Comparison of ENCODE assay signal across 23 mouse cellular contexts in genomic region chr13:34226940-34227339, GRCm38 (mm10).
DNase-seq lines count a peak whose midpoint lies in the region; ATAC-seq lines count a peak whose summit lies in the region.
"Had no signal": no experiment of that assay in that cellular context is flagged by ENCODE, and none has a peak within 500 bp of the region (broad histone marks: within the 10 kb centered on the region; RNA-seq: fewer than 3 reads in every experiment).

No protein-coding gene starts in this region.

- H3K27ac ChIP-seq in hindbrain, embryonic 10.5 days, result 0 out of 2 replicates have a peak overlapping the region, but pooled peaks have one; percentile 35
- no peak overlapping the region for H3K27ac ChIP-seq in hindbrain, embryonic 12.5 days
- no peak overlapping the region for H3K27ac ChIP-seq in neural tube, embryonic 13.5 days (replicated peaks)
- H3K27ac ChIP-seq in forebrain, embryonic 14.5 days (ENCODE audit: low read depth, low read length), result no peak overlapping the region
- H3K27ac ChIP-seq: embryonic facial prominence, embryonic 15.5 days; heart, embryonic 10.5 days; hindbrain, postnatal 0 days had no signal

- no peak overlapping the region for H3K4me3 ChIP-seq in hindbrain, embryonic 10.5 days
- no peak overlapping the region for H3K4me3 ChIP-seq in hindbrain, embryonic 12.5 days
- no peak overlapping the region for H3K4me3 ChIP-seq in neural tube, embryonic 13.5 days
- H3K4me3 ChIP-seq in forebrain, embryonic 14.5 days (ENCODE audit: low read depth, low read length), result no peak overlapping the region
- H3K4me3 ChIP-seq: embryonic facial prominence, embryonic 15.5 days; erythroblast, embryonic 14.5 days; heart, embryonic 10.5 days had no signal

- H3K4me2 ChIP-seq in hindbrain, embryonic 12.5 days (replicated peaks), result no peak overlapping the region
- no peak overlapping the region for H3K4me2 ChIP-seq in neural tube, embryonic 13.5 days
- no peak overlapping the region for H3K4me2 ChIP-seq in forebrain, embryonic 14.5 days (ENCODE audit: low read length)
- H3K4me2 ChIP-seq: embryonic facial prominence, embryonic 15.5 days had no signal

- no peaks in the 10 kb centered on the region for H3K9me3 ChIP-seq in hindbrain, embryonic 10.5 days
- no peaks in the 10 kb centered on the region for H3K9me3 ChIP-seq in hindbrain, embryonic 12.5 days (replicated peaks)
- no peaks in the 10 kb centered on the region for H3K9me3 ChIP-seq in neural tube, embryonic 13.5 days
- no peaks in the 10 kb centered on the region for H3K9me3 ChIP-seq in forebrain, embryonic 14.5 days (replicated peaks; ENCODE audit: control insufficient read depth, low read length)
- H3K9me3 ChIP-seq: embryonic facial prominence, embryonic 15.5 days; heart, embryonic 10.5 days had no signal

- ATAC-seq in hindbrain, embryonic 12.5 days (ENCODE audit: low FRiP score), result no peak
- ATAC-seq in neural tube, embryonic 13.5 days (ENCODE audit: low read depth), result 0 out of 2 replicates have a peak, but pooled peaks have one; percentile 24
- ATAC-seq in forebrain, embryonic 14.5 days, result peak; percentile 67; the same call in 1 of the 2 replicates
- ATAC-seq: hindbrain, postnatal 0 days; Patski had no signal

- 0% methylated on average over 1 of the region's 1 CpGs for WGBS in hindbrain, embryonic 10.5 days
- WGBS in hindbrain, embryonic 12.5 days, result 14% methylated on average over 1 of the region's 1 CpGs
- 30% methylated on average over 1 of the region's 1 CpGs for WGBS in neural tube, embryonic 13.5 days
- WGBS in forebrain, embryonic 14.5 days, result 0% methylated on average over 1 of the region's 1 CpGs

- H3K9ac ChIP-seq in hindbrain, embryonic 12.5 days, result no peak overlapping the region
- H3K9ac ChIP-seq in neural tube, embryonic 13.5 days, result 0 out of 2 replicates have a peak overlapping the region, but pooled peaks have one; percentile 31
- no peak overlapping the region for H3K9ac ChIP-seq in forebrain, embryonic 14.5 days (ENCODE audit: low read length)
- H3K9ac ChIP-seq: embryonic facial prominence, embryonic 15.5 days had no signal

- 0 out of 2 replicates have a peak, but pooled peaks cover under 1% of the 10 kb centered on the region for H3K36me3 ChIP-seq in hindbrain, embryonic 10.5 days
- H3K36me3 ChIP-seq in hindbrain, embryonic 12.5 days, result no peaks in the 10 kb centered on the region
- peaks cover under 1% of the 10 kb centered on the region; the same call in 1 of the 2 replicates for H3K36me3 ChIP-seq in neural tube, embryonic 13.5 days
- no peaks in the 10 kb centered on the region for H3K36me3 ChIP-seq in forebrain, embryonic 14.5 days (ENCODE audit: control insufficient read depth, insufficient read depth, low read length)
- H3K36me3 ChIP-seq: embryonic facial prominence, embryonic 15.5 days had no signal

- no peaks in the 10 kb centered on the region for H3K27me3 ChIP-seq in hindbrain, embryonic 10.5 days (ENCODE audit: insufficient read depth, poor library complexity, severe bottlenecking)
- no peaks in the 10 kb centered on the region for H3K27me3 ChIP-seq in hindbrain, embryonic 12.5 days
- no peaks in the 10 kb centered on the region for H3K27me3 ChIP-seq in neural tube, embryonic 13.5 days
- no peaks in the 10 kb centered on the region for H3K27me3 ChIP-seq in forebrain, embryonic 14.5 days (replicated peaks; ENCODE audit: control insufficient read depth, insufficient read depth, low read length)
- H3K27me3 ChIP-seq: CH12.LX; embryonic facial prominence, embryonic 15.5 days; Patski had no signal

- DNase-seq in hindbrain, embryonic 10.5 days (ENCODE audit: low spot score), result no peak
- no peak for DNase-seq in neural tube, embryonic 10.5 days (ENCODE audit: extremely low spot score, low spot score)
- peak; percentile 43 for DNase-seq in forebrain, embryonic 14.5 days (ENCODE audit: low spot score)
- DNase-seq in urinary bladder, postnatal 10 days (ENCODE audit: low spot score), result no peak
- DNase-seq in heart, postnatal 4 days, result no peak
- DNase-seq: adrenal gland, adult 2 months; adrenal gland, postnatal 25 days; cerebellum, adult 11 months; cerebellum, adult 8-10 months; cerebellum, postnatal 14 days; embryo, embryonic 11 days; gastrocnemius, postnatal 10 days; heart, adult 18-20 months; heart, postnatal 10 days; kidney, adult 11 months had no signal

- H3K4me1 ChIP-seq in hindbrain, embryonic 10.5 days (replicated peaks), result peaks cover 51% of the 10 kb centered on the region
- H3K4me1 ChIP-seq in hindbrain, embryonic 12.5 days, result peaks cover 27% of the 10 kb centered on the region
- peaks cover 61% of the 10 kb centered on the region for H3K4me1 ChIP-seq in neural tube, embryonic 13.5 days (replicated peaks)
- peaks cover 22% of the 10 kb centered on the region for H3K4me1 ChIP-seq in forebrain, embryonic 14.5 days (ENCODE audit: control insufficient read depth, insufficient read depth, low read length)
